Mouse (Mus musculus): ENCODE data around the gene 1700025B11Rik. TPM values are rescaled to one million over a fixed set of nuclear protein-coding genes. Genes with fewer than 3 reads are reported as not detected.

1700025B11Rik gene
- polyA plus RNA-seq (2015; fragmentation: Nextera tagmentation; extraction: Ambion mirVana), result not detected in 2 replicates

DNA sequence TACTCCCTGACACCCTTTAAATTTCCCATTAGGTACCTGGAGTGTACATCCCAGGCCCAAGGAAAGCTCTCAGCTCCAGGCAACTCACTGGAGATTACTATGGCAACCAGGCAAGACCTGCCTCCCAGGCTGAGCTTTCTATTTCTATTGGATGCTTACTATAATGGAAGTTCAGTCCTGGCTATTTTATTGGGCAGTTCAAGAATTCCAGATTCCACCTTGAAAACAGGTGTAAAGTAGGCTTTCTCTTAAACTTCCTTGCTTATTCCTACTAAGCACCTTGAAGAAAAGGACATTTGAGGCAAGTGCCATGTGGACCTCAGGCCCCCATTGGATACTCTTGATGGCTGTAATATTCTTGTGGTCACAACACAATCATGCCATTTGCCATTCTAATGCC is at the start of gene 1700025B11Rik:
1700025B11Rik (minus strand) TSS at position 101 of the 400 bp plus-strand sequence.
- Histone ChIP-seq H3K4me1 (ENCODE audit: insufficient read depth, low read depth, low read length) (no peaks in the 10 kb centered on the region), H3K4me3 (ENCODE audit: low read depth, low read length) (no peak within 1 kb of the TSS), H3K9ac (replicated peaks; ENCODE audit: low read depth) (no peak within 1 kb of the TSS), H3K9me3 (ENCODE audit: low read length) (no peaks in the 10 kb centered on the region), H3K27me3 (replicated peaks; ENCODE audit: insufficient read depth, low read length) (no peaks in the 10 kb centered on the region), H3K36me3 (ENCODE audit: insufficient read depth, low read length) (no peaks in the 10 kb centered on the region), H3K4me2 (replicated peaks; ENCODE audit: low read depth, low read length) (no peak within 1 kb of the TSS), H3K27ac (ENCODE audit: low read length) (no peak within 1 kb of the TSS)
- TF ChIP-seq EP300 (IDR thresholded peaks at IDR 0.05) (no peak), CTCF (IDR thresholded peaks at IDR 0.05) (no peak)
- DNase-seq (ENCODE audit: low spot score) (no peak), ATAC-seq (no peak)

DNA sequence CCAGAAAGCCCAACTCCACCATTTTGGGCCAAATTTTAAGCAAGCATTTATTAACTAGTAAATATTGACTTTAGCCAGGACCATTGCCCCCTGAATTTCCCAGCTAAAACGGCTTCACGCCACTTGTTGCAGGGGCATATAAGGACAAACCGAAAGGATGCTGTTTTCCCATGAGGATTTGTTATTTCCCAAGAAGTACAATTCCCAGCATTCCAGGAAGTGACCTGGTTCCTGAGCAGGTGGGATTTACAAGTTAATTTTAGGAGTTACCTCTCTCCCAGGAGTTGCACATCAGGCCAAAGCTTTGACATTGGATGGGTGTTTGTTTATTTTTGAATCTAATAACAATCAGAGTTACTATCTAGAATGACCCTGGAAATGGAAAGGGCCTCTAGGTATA is 44.4 kb upstream of the 1700025B11Rik start:
- Histone ChIP-seq H3K27me3 (replicated peaks; ENCODE audit: insufficient read depth, low read length) (no peaks in the 10 kb centered on the region), H3K4me3 (ENCODE audit: low read depth, low read length) (no peak overlapping the region), H3K36me3 (ENCODE audit: insufficient read depth, low read length) (no peaks in the 10 kb centered on the region), H3K27ac (ENCODE audit: low read length) (no peak overlapping the region), H3K9ac (replicated peaks; ENCODE audit: low read depth) (no peak overlapping the region), H3K4me1 (ENCODE audit: insufficient read depth, low read depth, low read length) (no peaks in the 10 kb centered on the region), H3K9me3 (ENCODE audit: low read length) (no peaks in the 10 kb centered on the region), H3K4me2 (replicated peaks; ENCODE audit: low read depth, low read length) (no peak overlapping the region)
- no peak for DNase-seq (ENCODE audit: low spot score)
- no peak for TF ChIP-seq EP300 (IDR thresholded peaks at IDR 0.05)
- no peak for TF ChIP-seq CTCF (IDR thresholded peaks at IDR 0.05)
- no peak for ATAC-seq
- 91% methylated on average over 3 of the region's 3 CpGs for whole genome bisulfite sequencing

DNA sequence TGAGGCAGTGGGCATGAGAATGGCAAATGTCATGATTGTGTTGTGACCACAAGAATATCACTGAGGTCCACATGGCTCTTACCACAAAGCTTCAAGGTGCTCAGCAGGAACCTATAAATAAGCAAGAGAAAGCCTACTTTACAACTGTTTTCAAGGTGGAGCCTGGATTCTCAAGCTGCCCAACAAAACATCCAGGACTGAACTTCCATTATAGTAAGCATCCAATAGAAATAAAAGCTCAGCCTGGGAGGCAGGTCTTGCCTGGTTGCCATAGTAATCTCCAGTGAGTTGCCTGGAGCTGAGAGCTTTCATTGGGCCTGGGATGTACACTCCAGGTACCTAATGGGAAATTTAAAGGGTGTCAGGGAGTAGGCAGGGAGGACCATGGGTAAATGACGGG is 37.3 kb upstream of the 1700025B11Rik start, which contains the start of gene Gm36245:
Gm36245 (plus strand) TSS at position 301 of the 400 bp plus-strand sequence.
- WGBS, result 80% methylated on average over 1 of the region's 1 CpGs
- H3K27me3 ChIP-seq (replicated peaks; ENCODE audit: insufficient read depth, low read length), result no peaks in the 10 kb centered on the region
- H3K27ac ChIP-seq (ENCODE audit: low read length), result 0 out of 2 replicates have a peak within 1 kb of the TSS, but pooled peaks have one; percentile 20
- no peak within 1 kb of the TSS for H3K4me2 ChIP-seq (replicated peaks; ENCODE audit: low read depth, low read length)
- no peaks in the 10 kb centered on the region for H3K9me3 ChIP-seq (ENCODE audit: low read length)
- TF ChIP-seq EP300 (IDR thresholded peaks at IDR 0.05) (no peak), CTCF (IDR thresholded peaks at IDR 0.05) (no peak)
- no peak within 1 kb of the TSS for H3K4me3 ChIP-seq (ENCODE audit: low read depth, low read length)
- no peak for ATAC-seq
- no peaks in the 10 kb centered on the region for H3K36me3 ChIP-seq (ENCODE audit: insufficient read depth, low read length)
- H3K4me1 ChIP-seq (ENCODE audit: insufficient read depth, low read depth, low read length), result no peaks in the 10 kb centered on the region
- H3K9ac ChIP-seq (replicated peaks; ENCODE audit: low read depth), result no peak within 1 kb of the TSS
- DNase-seq (ENCODE audit: low spot score), result no peak

DNA sequence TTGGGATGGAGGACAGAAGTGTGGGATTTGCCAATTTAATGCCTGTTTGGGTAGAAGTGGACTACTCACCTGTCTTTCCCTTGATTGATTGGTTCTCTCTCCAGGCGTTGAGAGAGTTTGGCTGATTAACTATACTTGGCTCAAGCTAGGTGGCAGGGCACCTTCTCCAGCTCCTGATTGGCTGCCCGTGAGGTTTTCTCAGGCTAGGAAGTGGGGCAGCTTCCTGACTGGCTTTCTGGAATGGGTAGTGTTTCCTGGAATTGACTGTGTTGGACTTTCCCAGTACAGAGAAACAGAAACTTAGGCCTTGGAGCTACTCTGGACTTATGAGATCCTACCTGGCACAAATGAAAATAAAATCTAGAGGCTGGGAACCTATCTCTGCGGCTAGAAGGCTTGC is 36.7 kb upstream of the 1700025B11Rik start:
- no peaks in the 10 kb centered on the region for H3K36me3 ChIP-seq (ENCODE audit: insufficient read depth, low read length)
- H3K27me3 ChIP-seq (replicated peaks; ENCODE audit: insufficient read depth, low read length), result no peaks in the 10 kb centered on the region
- H3K4me2 ChIP-seq (replicated peaks; ENCODE audit: low read depth, low read length), result no peak overlapping the region
- no peak overlapping the region for H3K27ac ChIP-seq (ENCODE audit: low read length)
- 31% methylated on average over 3 of the region's 3 CpGs for WGBS
- ATAC-seq, result peak; percentile 70
- H3K9ac ChIP-seq (replicated peaks; ENCODE audit: low read depth), result no peak overlapping the region
- H3K9me3 ChIP-seq (ENCODE audit: low read length), result no peaks in the 10 kb centered on the region
- H3K4me1 ChIP-seq (ENCODE audit: insufficient read depth, low read depth, low read length), result no peaks in the 10 kb centered on the region
- TF ChIP-seq EP300 (IDR thresholded peaks at IDR 0.05) (peak; percentile 28; the same call in 1 of the 2 replicates), CTCF (IDR thresholded peaks at IDR 0.05) (no peak)
- DNase-seq (ENCODE audit: low spot score), result peak; percentile 18
- no peak overlapping the region for H3K4me3 ChIP-seq (ENCODE audit: low read depth, low read length)

DNA sequence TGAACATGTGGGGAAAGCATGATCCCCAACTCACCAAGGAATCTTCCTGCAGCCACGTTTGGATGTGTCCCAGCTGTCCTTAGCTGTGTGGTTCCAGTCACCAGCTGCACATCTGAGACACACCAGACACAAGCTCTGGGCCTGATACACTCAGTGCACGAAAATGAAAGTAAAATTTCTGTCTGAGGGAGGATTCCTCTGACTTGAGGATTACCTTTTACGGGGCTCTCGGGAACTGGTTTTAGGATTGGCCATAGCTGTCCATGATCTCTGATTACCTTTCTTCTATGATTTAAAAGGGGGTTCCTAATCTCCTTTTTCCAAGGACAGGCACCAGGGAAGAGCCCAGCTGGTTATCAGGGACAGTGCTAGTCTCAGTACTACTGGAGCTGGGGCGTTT is 34.3 kb upstream of the 1700025B11Rik start, which contains the start of gene Apol10b:
Apol10b (minus strand) TSS at position 165 of the 400 bp plus-strand sequence.
- no peak for TF ChIP-seq EP300 (IDR thresholded peaks at IDR 0.05)
- no peak for TF ChIP-seq CTCF (IDR thresholded peaks at IDR 0.05)
- no peak within 1 kb of the TSS for H3K4me2 ChIP-seq (replicated peaks; ENCODE audit: low read depth, low read length)

DNA sequence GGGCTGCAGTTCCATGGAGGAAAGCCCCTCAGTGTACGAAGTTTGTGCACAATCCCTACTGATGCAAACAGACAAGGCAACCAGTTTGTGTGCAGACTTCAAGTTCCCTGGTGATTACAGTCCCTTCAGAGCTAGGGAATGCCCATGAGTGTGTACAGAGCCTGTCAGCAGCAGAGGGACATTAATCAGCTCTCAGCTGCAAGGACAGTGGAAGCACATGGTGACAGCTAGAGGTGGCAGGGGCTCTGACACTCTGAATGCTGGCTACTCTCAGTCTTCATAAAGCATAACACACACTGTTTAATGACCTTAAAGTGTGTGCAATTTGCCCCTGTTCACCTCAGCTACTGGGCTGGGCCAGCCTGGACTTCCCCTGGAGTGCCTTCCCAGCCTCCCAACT is 31.9 kb upstream of the 1700025B11Rik start:
- no peak overlapping the region for H3K4me3 ChIP-seq (ENCODE audit: low read depth, low read length)
- DNase-seq (ENCODE audit: low spot score) (no peak), ATAC-seq (no peak)
- no peak overlapping the region for H3K9ac ChIP-seq (replicated peaks; ENCODE audit: low read depth)
- WGBS, result 33% methylated on average over 1 of the region's 1 CpGs
- TF ChIP-seq EP300 (IDR thresholded peaks at IDR 0.05), result no peak
- TF ChIP-seq CTCF (IDR thresholded peaks at IDR 0.05), result no peak
- no peaks in the 10 kb centered on the region for H3K9me3 ChIP-seq (ENCODE audit: low read length)
- H3K27ac ChIP-seq (ENCODE audit: low read length), result no peak overlapping the region
- H3K4me1 ChIP-seq (ENCODE audit: insufficient read depth, low read depth, low read length), result no peaks in the 10 kb centered on the region
- no peaks in the 10 kb centered on the region for H3K27me3 ChIP-seq (replicated peaks; ENCODE audit: insufficient read depth, low read length)
- no peaks in the 10 kb centered on the region for H3K36me3 ChIP-seq (ENCODE audit: insufficient read depth, low read length)
- no peak overlapping the region for H3K4me2 ChIP-seq (replicated peaks; ENCODE audit: low read depth, low read length)

More for the DNA sequence above, 34.3 kb upstream of the 1700025B11Rik start, which contains the start of gene Apol10b:
- Histone ChIP-seq H3K4me3 (ENCODE audit: low read depth, low read length) (no peak within 1 kb of the TSS), H3K9ac (replicated peaks; ENCODE audit: low read depth) (no peak within 1 kb of the TSS), H3K27ac (ENCODE audit: low read length) (no peak within 1 kb of the TSS), H3K4me1 (ENCODE audit: insufficient read depth, low read depth, low read length) (no peaks in the 10 kb centered on the region), H3K9me3 (ENCODE audit: low read length) (no peaks in the 10 kb centered on the region), H3K27me3 (replicated peaks; ENCODE audit: insufficient read depth, low read length) (no peaks in the 10 kb centered on the region), H3K36me3 (ENCODE audit: insufficient read depth, low read length) (no peaks in the 10 kb centered on the region)
- DNase-seq (ENCODE audit: low spot score), result no peak
- WGBS, result 43% methylated on average over 5 of the region's 5 CpGs
- ATAC-seq, result no peak

DNA sequence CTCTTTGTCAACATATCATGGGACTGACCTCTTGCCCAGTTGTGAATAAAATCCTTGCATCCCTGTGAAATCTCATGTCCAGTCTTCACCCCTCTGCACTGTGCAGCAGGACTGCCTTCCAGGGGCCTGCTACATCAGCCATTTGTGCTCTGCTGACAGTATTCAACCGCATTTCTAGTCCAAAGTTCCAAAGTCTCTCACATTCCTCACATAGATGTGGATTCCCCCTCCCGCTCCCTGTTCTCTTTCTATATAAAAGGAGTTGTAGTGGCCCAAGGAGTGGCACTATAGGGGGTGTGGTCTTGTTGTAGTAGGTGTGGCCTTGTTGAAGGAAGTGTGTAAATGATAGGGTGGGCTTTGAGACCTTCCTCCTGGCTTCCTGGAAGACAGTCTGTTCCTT is 29.2 kb upstream of the 1700025B11Rik start:
- no peak for ATAC-seq
- no peak overlapping the region for H3K27ac ChIP-seq (ENCODE audit: low read length)
- TF ChIP-seq CTCF (IDR thresholded peaks at IDR 0.05) (no peak), EP300 (IDR thresholded peaks at IDR 0.05) (no peak)
- H3K36me3 ChIP-seq (ENCODE audit: insufficient read depth, low read length), result no peaks in the 10 kb centered on the region
- no peak overlapping the region for H3K9ac ChIP-seq (replicated peaks; ENCODE audit: low read depth)
- no peak overlapping the region for H3K4me2 ChIP-seq (replicated peaks; ENCODE audit: low read depth, low read length)
- no peak for DNase-seq (ENCODE audit: low spot score)
- no peak overlapping the region for H3K4me3 ChIP-seq (ENCODE audit: low read depth, low read length)
- H3K9me3 ChIP-seq (ENCODE audit: low read length), result no peaks in the 10 kb centered on the region
- 46% methylated on average over 2 of the region's 2 CpGs for WGBS
- no peaks in the 10 kb centered on the region for H3K4me1 ChIP-seq (ENCODE audit: insufficient read depth, low read depth, low read length)
- no peaks in the 10 kb centered on the region for H3K27me3 ChIP-seq (replicated peaks; ENCODE audit: insufficient read depth, low read length)

Measured in lung, postnatal 0 days (tissue).